ENCODE assay signal across 28 mouse cellular contexts in the genomic region with DNA sequence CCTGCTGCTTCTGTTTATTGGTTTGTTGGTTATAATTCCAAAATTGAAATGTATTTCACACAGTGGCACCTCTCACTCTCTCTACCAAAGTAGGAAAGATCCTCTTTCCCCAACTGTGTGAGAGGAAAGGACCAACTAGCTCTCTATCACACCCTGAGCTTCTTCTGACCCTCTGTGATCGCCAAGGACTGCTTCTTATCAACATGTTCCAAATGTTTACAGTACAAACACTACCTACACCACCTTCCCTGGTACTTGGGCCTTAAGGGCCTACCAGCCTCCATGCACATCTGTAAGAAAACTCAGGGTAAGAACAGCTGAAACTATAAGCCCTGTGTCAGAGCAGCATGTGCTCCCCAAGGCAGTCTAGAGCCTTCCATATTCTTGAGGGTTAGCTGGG. TPM values are rescaled to one million over a fixed set of nuclear protein-coding genes. Genes with fewer than 3 reads are reported as not detected.
DNase-seq lines count a peak whose midpoint lies in the region; ATAC-seq and TF ChIP-seq lines count a peak whose summit lies in the region.
"Had no signal": no experiment of that assay in that cellular context is flagged by ENCODE, and none has a peak within 500 bp of the region (broad histone marks: within the 10 kb centered on the region; RNA-seq: fewer than 3 reads in every experiment).

No protein-coding gene starts in this region.

- TF ChIP-seq CTCF in heart, adult 2 months (IDR thresholded peaks at IDR 0.05), result no peak
- TF ChIP-seq CTCF in heart, postnatal 0 days (IDR thresholded peaks at IDR 0.05; ENCODE audit: low read depth), result no peak

- ATAC-seq in heart, embryonic 13.5 days (ENCODE audit: extremely low read depth, insufficient number of reproducible peaks, low FRiP score, low TSS enrichment), result no peak
- no peak for ATAC-seq in heart, postnatal 0 days (ENCODE audit: insufficient read depth, low read depth)
- peak; percentile 83 for ATAC-seq in liver, embryonic 12.5 days
- ATAC-seq: CD4-positive, CD25-positive, alpha-beta regulatory T cell, adult 4 months; forebrain, embryonic 14.5 days; hindbrain, embryonic 16.5 days; inflammation-experienced regulatory T-cells, adult 6 months had no signal

- no peak overlapping the region for H3K9ac ChIP-seq in heart, adult 2 months (ENCODE audit: low read depth, low read length)
- no peak overlapping the region for H3K9ac ChIP-seq in heart, embryonic 13.5 days
- no peak overlapping the region for H3K9ac ChIP-seq in heart, postnatal 0 days (replicated peaks; ENCODE audit: low read depth, low read length)
- H3K9ac ChIP-seq in liver, embryonic 12.5 days, result no peak overlapping the region
- H3K9ac ChIP-seq: embryonic facial prominence, embryonic 15.5 days; hindbrain, embryonic 12.5 days had no signal

- H3K27ac ChIP-seq in heart, adult 2 months, result peak overlapping the region; percentile 85
- peak overlapping the region; percentile 89 for H3K27ac ChIP-seq in heart, embryonic 13.5 days (replicated peaks)
- peak overlapping the region; percentile 93 for H3K27ac ChIP-seq in heart, postnatal 0 days (ENCODE audit: low read depth)
- H3K27ac ChIP-seq in liver, embryonic 12.5 days, result peak overlapping the region; percentile 58; the same call in 1 of the 2 replicates
- H3K27ac ChIP-seq: embryonic facial prominence, embryonic 15.5 days; forebrain, embryonic 10.5 days; gastrocnemius, adult 2 months; hindbrain, embryonic 12.5 days had no signal

- WGBS in heart, adult 2 months, result 19% methylated on average over 1 of the region's 1 CpGs
- 6% methylated on average over 1 of the region's 1 CpGs for WGBS in heart, embryonic 13.5 days
- 13% methylated on average over 1 of the region's 1 CpGs for WGBS in heart, postnatal 0 days
- 9% methylated on average over 1 of the region's 1 CpGs for WGBS in liver, embryonic 12.5 days (ENCODE audit: insufficient replicate concordance)

- no peak for TF ChIP-seq EP300 in heart, adult 2 months (IDR thresholded peaks at IDR 0.05; ENCODE audit: insufficient read depth, low read depth, low read length)
- no peak for TF ChIP-seq EP300 in heart, postnatal 0 days (IDR thresholded peaks at IDR 0.05; ENCODE audit: low read depth)

- H3K4me3 ChIP-seq in heart, adult 2 months, result no peak overlapping the region
- H3K4me3 ChIP-seq in heart, embryonic 13.5 days, result no peak overlapping the region
- no peak overlapping the region for H3K4me3 ChIP-seq in heart, postnatal 0 days (ENCODE audit: low read depth, low read length)
- H3K4me3 ChIP-seq in liver, embryonic 12.5 days, result no peak overlapping the region
- H3K4me3 ChIP-seq: embryonic facial prominence, embryonic 15.5 days; erythroblast, embryonic 14.5 days; forebrain, embryonic 10.5 days; gastrocnemius, adult 2 months; hindbrain, embryonic 12.5 days had no signal

- no peak for TF ChIP-seq POLR2A in heart, adult 2 months (IDR thresholded peaks at IDR 0.05; ENCODE audit: insufficient read depth, low read depth, low read length)

- intact Hi-C loops in heart, adult 2 months (cut with DNase I), result no loop called here
- intact Hi-C loops in heart, postnatal 25 days (cut with DNase I), result no loop called here
- intact Hi-C loops in heart, postnatal 36 days (cut with DNase I), result no loop called here

- H3K79me2 ChIP-seq in heart, adult 2 months (replicated peaks; ENCODE audit: control insufficient read depth, insufficient read depth, low read length), result no peaks in the 10 kb centered on the region

- peaks cover 4% of the 10 kb centered on the region for H3K4me1 ChIP-seq in heart, adult 2 months (ENCODE audit: control insufficient read depth, insufficient read depth, low read length)
- H3K4me1 ChIP-seq in heart, embryonic 13.5 days, result peaks cover 74% of the 10 kb centered on the region
- peaks cover 54% of the 10 kb centered on the region for H3K4me1 ChIP-seq in heart, postnatal 0 days (ENCODE audit: control insufficient read depth, insufficient read depth)
- H3K4me1 ChIP-seq in liver, embryonic 12.5 days, result no peaks in the 10 kb centered on the region
- H3K4me1 ChIP-seq: embryonic facial prominence, embryonic 15.5 days had no signal

- H3K27me3 ChIP-seq in heart, adult 2 months (ENCODE audit: control insufficient read depth, insufficient read depth, low read length), result no peaks in the 10 kb centered on the region
- peaks cover 25% of the 10 kb centered on the region for H3K27me3 ChIP-seq in heart, embryonic 13.5 days (replicated peaks)
- no peaks in the 10 kb centered on the region for H3K27me3 ChIP-seq in heart, postnatal 0 days (ENCODE audit: control insufficient read depth, insufficient read depth, low read length)
- peaks cover 53% of the 10 kb centered on the region for H3K27me3 ChIP-seq in liver, embryonic 12.5 days (replicated peaks)

- H3K36me3 ChIP-seq in heart, adult 2 months (ENCODE audit: control insufficient read depth, insufficient read depth, low read length), result no peaks in the 10 kb centered on the region
- no peaks in the 10 kb centered on the region for H3K36me3 ChIP-seq in heart, embryonic 13.5 days
- no peaks in the 10 kb centered on the region for H3K36me3 ChIP-seq in heart, postnatal 0 days (replicated peaks; ENCODE audit: control insufficient read depth, insufficient read depth, low read length)
- no peaks in the 10 kb centered on the region for H3K36me3 ChIP-seq in liver, embryonic 12.5 days
- H3K36me3 ChIP-seq: embryonic facial prominence, embryonic 15.5 days; forebrain, embryonic 10.5 days; G1E; hindbrain, embryonic 12.5 days had no signal

- no peak for DNase-seq in heart, adult 2 months
- no peak for DNase-seq in heart, postnatal 25 days (ENCODE audit: low spot score)
- no peak for DNase-seq in heart, adult 8-10 months (ENCODE audit: low spot score)
- DNase-seq in heart, postnatal 0 days (ENCODE audit: low spot score), result no peak
- no peak for DNase-seq in heart, postnatal 36 days
- DNase-seq in liver, result no peak
- DNase-seq: adrenal gland, adult 8-10 months; adrenal gland, postnatal 36 days; B cell, adult 2 months; cerebellum, adult 2 months; cerebellum, postnatal 10 days; embryo, embryonic 11 days; gastrocnemius, adult 2 months; gastrocnemius, postnatal 25 days; kidney, adult 8-10 months had no signal

- no peak overlapping the region for H3K4me2 ChIP-seq in heart, embryonic 13.5 days
- no peak overlapping the region for H3K4me2 ChIP-seq in heart, postnatal 0 days (ENCODE audit: low read depth, low read length)
- 0 out of 2 replicates have a peak overlapping the region, but pooled peaks have one; percentile 24 for H3K4me2 ChIP-seq in liver, embryonic 12.5 days
- H3K4me2 ChIP-seq: embryonic facial prominence, embryonic 15.5 days; hindbrain, embryonic 12.5 days had no signal

- H3K9me3 ChIP-seq in heart, embryonic 13.5 days, result no peaks in the 10 kb centered on the region
- no peaks in the 10 kb centered on the region for H3K9me3 ChIP-seq in heart, postnatal 0 days (replicated peaks; ENCODE audit: control insufficient read depth, low read length)
- H3K9me3 ChIP-seq in liver, embryonic 12.5 days (replicated peaks), result no peaks in the 10 kb centered on the region
- H3K9me3 ChIP-seq: embryonic facial prominence, embryonic 15.5 days; forebrain, embryonic 10.5 days; hindbrain, embryonic 12.5 days had no signal

RNA-seq across cellular contexts. Expression of gene Irx4, which starts 17.5 kb away (rescaled TPM):
- 10 to 100 TPM; 26.5 to 30.9 TPM for total RNA-seq in heart, adult 2 months (2021)
- 15.6 and 19.8 TPM in 2 replicates for polyA plus RNA-seq in heart, adult 2 months (2012; rRNA removed)
- 10 to 100 TPM; 26.0 to 27.0 TPM for total RNA-seq in heart, postnatal 25 days (2021)
- 45.9 and 50.1 TPM in 2 replicates for polyA plus RNA-seq in heart, embryonic 13.5 days (2015; fragmentation: Nextera tagmentation; extraction: Ambion mirVana)
- 10 to 100 TPM; 27.8 to 34.9 (median 32.4) TPM for total RNA-seq in heart, adult 8-10 months (2022)
- 64.0 and 85.4 TPM in 2 replicates for total RNA-seq in heart, postnatal 0 days (2014; rRNA removed; ENCODE audit: low replicate concordance)
- 43.4 and 54.9 TPM in 2 replicates for polyA plus RNA-seq in heart, postnatal 0 days (2015; fragmentation: Nextera tagmentation; extraction: Ambion mirVana)
- 10 to 100 TPM; 20.8 to 31.9 TPM for total RNA-seq in heart, postnatal 36 days (2021)
- polyA plus RNA-seq in liver, embryonic 12.5 days (2016; fragmentation: Nextera tagmentation; extraction: Ambion mirVana), result 0.06 TPM in 1 of 2 replicates, not detected in the other
- total RNA-seq: adrenal gland, postnatal 36 days; common myeloid progenitor, adult 5-6 weeks; G1E; gastrocnemius, adult 2 months; gastrocnemius, postnatal 25 days; granulocyte monocyte progenitor cell, adult 5-6 weeks had no signal
- polyA plus RNA-seq: CD4-positive, CD25-positive, alpha-beta regulatory T cell, adult 4 months; erythroblast, embryonic 14.5 days; G1E; inflammation-experienced regulatory T-cells, adult 6 months had no signal

RNA-seq across cellular contexts. Expression of gene Mrpl36, which starts 50.5 kb away (rescaled TPM):
- total RNA-seq in heart, adult 2 months (2021), result 10 to 100 TPM; 53.3 to 57.8 TPM
- polyA plus RNA-seq in heart, adult 2 months (2012; rRNA removed), result 75.4 and 81.8 TPM in 2 replicates
- 10 to 100 TPM; 52.7 to 54.5 TPM for total RNA-seq in heart, postnatal 25 days (2021)
- 152 and 174 TPM in 2 replicates for polyA plus RNA-seq in heart, embryonic 13.5 days (2015; fragmentation: Nextera tagmentation; extraction: Ambion mirVana)
- 10 to 100 TPM; 55.1 to 69.7 (median 59.7) TPM for total RNA-seq in heart, adult 8-10 months (2022)
- 62.9 and 102 TPM in 2 replicates for total RNA-seq in heart, postnatal 0 days (2014; rRNA removed; ENCODE audit: low replicate concordance)
- polyA plus RNA-seq in heart, postnatal 0 days (2015; fragmentation: Nextera tagmentation; extraction: Ambion mirVana), result 130 and 135 TPM in 2 replicates
- total RNA-seq in heart, postnatal 36 days (2021), result 10 to 100 TPM; 50.3 to 54.0 TPM
- polyA plus RNA-seq in liver, embryonic 12.5 days (2016; fragmentation: Nextera tagmentation; extraction: Ambion mirVana), result 142 and 151 TPM in 2 replicates

RNA-seq across cellular contexts. Expression of gene Ndufs6, which starts 50.5 kb away (rescaled TPM):
- 1,000 to 10,000 TPM; 1,124 to 1,284 TPM for total RNA-seq in heart, adult 2 months (2021)
- 494 and 621 TPM in 2 replicates for polyA plus RNA-seq in heart, adult 2 months (2012; rRNA removed)
- 1,000 to 10,000 TPM; 1,182 to 1,218 TPM for total RNA-seq in heart, postnatal 25 days (2021)
- polyA plus RNA-seq in heart, embryonic 13.5 days (2015; fragmentation: Nextera tagmentation; extraction: Ambion mirVana), result 642 and 746 TPM in 2 replicates
- 1,000 to 10,000 TPM; 1,175 to 1,391 (median 1,278) TPM for total RNA-seq in heart, adult 8-10 months (2022)
- 333 and 427 TPM in 2 replicates for total RNA-seq in heart, postnatal 0 days (2014; rRNA removed; ENCODE audit: low replicate concordance)
- polyA plus RNA-seq in heart, postnatal 0 days (2015; fragmentation: Nextera tagmentation; extraction: Ambion mirVana), result 1,466 and 1,522 TPM in 2 replicates
- total RNA-seq in heart, postnatal 36 days (2021), result 1,000 to 10,000 TPM; 1,205 to 1,240 TPM
- polyA plus RNA-seq in liver, embryonic 12.5 days (2016; fragmentation: Nextera tagmentation; extraction: Ambion mirVana), result 300 and 310 TPM in 2 replicates
